Mouse (Mus musculus): ENCODE results near the gene Tmeff1.

DNA sequence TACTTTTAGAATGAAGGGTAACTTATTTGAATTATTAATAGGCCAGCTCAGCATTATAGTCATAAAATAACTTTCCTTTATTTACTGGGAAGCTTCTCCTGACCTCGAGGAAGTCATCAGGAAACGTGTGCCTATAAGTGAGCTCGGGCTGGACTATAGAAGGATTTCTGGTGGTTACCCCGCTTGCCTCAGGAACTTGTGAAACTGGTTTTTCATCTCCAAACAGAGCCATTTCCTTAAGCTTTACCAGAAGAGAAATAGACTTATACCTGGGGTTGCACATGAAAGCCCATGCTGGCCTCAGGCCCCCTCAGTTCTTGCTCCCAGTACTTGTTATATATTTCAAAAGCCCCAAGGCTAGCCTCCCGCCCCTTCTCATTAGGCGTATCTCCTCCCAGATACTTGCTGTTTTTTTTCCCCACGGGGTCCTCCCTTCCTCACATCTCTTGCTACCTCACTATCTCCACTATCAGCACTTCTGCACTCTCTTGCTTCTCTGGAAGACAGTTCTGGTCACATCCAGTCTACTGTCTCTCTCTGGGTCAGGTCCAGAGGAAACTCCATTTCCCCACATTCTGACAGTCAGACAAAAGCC lies 99.7 kb downstream of the Tmeff1 start:
- TF ChIP-seq CTCF (IDR thresholded peaks at IDR 0.05) (no peak), EP300 (IDR thresholded peaks at IDR 0.05) (no peak)

All from lung, postnatal 0 days (tissue).